Mouse (Mus musculus) limb, embryonic 13.5 days (tissue): ENCODE data around the gene Olfr1441. TPM values are rescaled to one million over a fixed set of nuclear protein-coding genes. Genes with fewer than 3 reads are reported as not detected.
A peak's percentile ranks its signal among the peaks of the same experiment; 100 is the strongest.

Source experiments
- ATAC-seq: fragments of 200-750 bp; cut with Nextera tagmentation; 2 replicates; pipeline ENCODE4 v1.8.0; 2017; ENCODE audit warnings: low read depth, moderate number of reproducible peaks, moderate TSS enrichment; ENCODE audit not compliant: low FRiP score
- H3K27ac ChIP-seq: fragments of 300-500 bp; sonication (generic); 2 replicates; pipeline ENCODE4 v1.5.1; 2015; ENCODE audit warnings: inconsistent platforms, mild to moderate bottlenecking, moderate library complexity
- H3K27me3 ChIP-seq: fragments of 300-500 bp; sonication (generic); 2 replicates; pipeline ENCODE4 v1.6.1; 2015; ENCODE audit warnings: mild to moderate bottlenecking, inconsistent platforms
- H3K36me3 ChIP-seq: fragments of 300-500 bp; sonication (generic); 2 replicates; pipeline ENCODE4 v1.6.1; 2015; ENCODE audit warnings: inconsistent platforms, mild to moderate bottlenecking, moderate library complexity
- H3K4me1 ChIP-seq: fragments of 300-500 bp; sonication (generic); 2 replicates; pipeline ENCODE4 v1.6.1; 2015; ENCODE audit warnings: inconsistent platforms
- H3K4me2 ChIP-seq: fragments of 300-500 bp; sonication (generic); replicated peaks from 2 replicates; pipeline ENCODE4 v1.6.1; 2015; ENCODE audit warnings: inconsistent platforms, mild to moderate bottlenecking, moderate library complexity
- H3K4me3 ChIP-seq: fragments of 300-500 bp; sonication (generic); 2 replicates; pipeline ENCODE4 v1.5.1; 2015; ENCODE audit warnings: moderate library complexity, mild to moderate bottlenecking, inconsistent platforms
- H3K9ac ChIP-seq: fragments of 300-500 bp; sonication (generic); 2 replicates; pipeline ENCODE4 v1.6.1; 2015; ENCODE audit warnings: mild to moderate bottlenecking, inconsistent platforms
- H3K9me3 ChIP-seq: fragments of 300-500 bp; sonication (generic); 2 replicates; pipeline ENCODE4 v1.6.1; 2016; ENCODE audit warnings: inconsistent platforms
- WGBS: fragments of 180-500 bp; shearing (Covaris S2); methylation state at CpG from one replicate; pipeline ENCODE4 v1.1.7; 2015; 5-methylcytosine and 5-hydroxymethylcytosine counted together
- polyA plus RNA-seq: library from polyadenylated mRNA; unstranded; fragments of >200 nt; fragmentation: Nextera tagmentation; extraction: Ambion mirVana; gene quantifications from 2 replicates; pipeline ENCODE4 v1.2.1, GENCODE M21; 2015

Gene Olfr1441
- polyA plus RNA-seq, 1 experiment from 2014 or later: not detected

DNA sequence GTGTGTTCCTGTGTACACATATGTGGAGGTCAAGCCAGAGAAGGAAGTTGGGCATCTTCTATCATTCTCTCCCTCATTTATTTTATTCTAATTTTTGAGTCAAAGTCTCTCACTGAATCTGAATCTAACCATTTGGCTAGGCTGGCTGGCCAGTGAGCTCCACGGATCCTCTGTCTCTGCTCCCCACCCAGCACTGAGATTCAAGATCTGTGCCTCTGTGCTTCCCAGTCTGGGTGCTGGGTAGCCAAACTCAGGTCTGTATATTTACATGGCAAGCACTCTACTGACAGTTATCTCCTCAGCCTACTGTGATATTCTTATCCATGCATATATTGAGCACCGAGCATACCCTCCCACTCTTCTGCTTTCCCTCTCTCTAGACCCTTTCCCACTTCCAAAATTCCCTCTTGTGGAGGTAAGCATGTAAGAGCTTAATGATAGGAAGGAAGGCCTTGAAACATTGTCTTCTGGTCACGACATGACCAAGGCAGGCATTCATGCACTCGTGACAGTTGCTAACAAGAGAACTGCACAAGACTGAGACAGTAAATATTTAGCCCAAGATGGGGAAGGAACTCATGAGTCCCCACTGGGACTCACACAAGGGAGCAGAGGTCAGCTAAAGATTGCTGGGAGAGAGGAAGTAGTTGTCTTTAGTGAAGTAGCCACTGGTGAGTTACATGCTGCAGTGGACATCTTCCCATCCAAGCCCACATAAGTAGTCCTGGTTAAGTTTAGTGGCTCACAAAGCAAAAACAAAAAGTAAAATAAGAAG, 18.7 kb downstream of the Olfr1441 start:
- Histone ChIP-seq H3K27me3 (no peaks in the 10 kb centered on the region), H3K9ac (no peak overlapping the region), H3K9me3 (no peaks in the 10 kb centered on the region), H3K4me3 (no peak overlapping the region), H3K36me3 (no peaks in the 10 kb centered on the region), H3K4me2 (no peak overlapping the region), H3K27ac (no peak overlapping the region), H3K4me1 (no peaks in the 10 kb centered on the region)
- ATAC-seq: no peak
- 84% methylated on average over 4 of the region's 4 CpGs for whole genome bisulfite sequencing

DNA sequence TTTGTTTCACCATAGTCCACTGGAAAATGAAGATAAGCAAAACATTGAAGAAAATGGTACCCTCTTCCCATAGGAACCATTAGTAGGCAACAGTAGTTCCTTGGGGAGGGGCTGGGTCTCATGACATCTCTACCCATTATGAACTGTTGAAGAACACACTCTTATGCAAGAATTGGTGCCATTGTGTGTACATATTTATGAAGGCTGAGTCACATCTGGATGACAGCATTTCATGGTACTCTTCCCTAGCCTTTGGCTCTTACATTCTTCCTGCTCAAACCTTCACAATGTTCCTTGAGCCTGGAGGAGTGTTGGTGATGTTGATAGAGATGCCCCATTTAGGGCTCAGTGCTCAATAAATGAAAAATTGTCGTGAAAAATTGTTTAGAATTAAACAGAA, 22.3 kb downstream of the Olfr1441 start:
- no peak overlapping the region for H3K4me2 ChIP-seq
- no peaks in the 10 kb centered on the region for H3K9me3 ChIP-seq
- H3K27ac ChIP-seq: no peak overlapping the region
- no peaks in the 10 kb centered on the region for H3K27me3 ChIP-seq
- no peak overlapping the region for H3K9ac ChIP-seq
- ATAC-seq: no peak
- H3K4me1 ChIP-seq: no peaks in the 10 kb centered on the region
- no peaks in the 10 kb centered on the region for H3K36me3 ChIP-seq
- WGBS: 43% methylated on average over 1 of the region's 1 CpGs
- H3K4me3 ChIP-seq: no peak overlapping the region

DNA sequence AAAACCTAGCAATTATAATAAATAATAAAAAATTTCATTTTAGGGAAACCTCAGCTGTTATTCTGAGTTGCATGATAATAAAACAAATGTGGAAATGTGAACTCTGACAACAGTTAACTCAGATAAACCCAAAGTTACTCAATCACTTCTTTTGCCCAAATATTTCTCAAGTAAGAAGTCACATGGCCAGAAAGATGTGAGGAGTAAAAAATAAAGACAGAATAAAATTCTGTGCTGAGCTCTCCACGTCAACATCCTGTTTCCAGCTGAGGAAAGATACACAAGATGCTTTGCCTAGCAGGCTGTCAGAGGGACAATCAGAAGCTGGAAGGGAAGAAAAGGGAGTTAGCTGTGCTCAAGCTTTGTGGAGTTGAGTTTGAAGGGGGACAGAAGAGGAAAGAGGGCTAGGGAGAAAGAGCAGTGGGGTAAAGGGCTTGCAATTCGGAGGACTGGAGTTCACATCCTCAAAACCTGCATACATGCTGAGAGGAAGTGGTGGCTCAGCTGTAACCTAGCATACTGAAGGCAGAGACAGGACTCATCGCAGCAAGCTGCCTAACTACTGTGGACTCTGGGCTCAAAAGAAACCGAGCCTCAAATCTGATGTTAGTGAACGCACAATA, 23.0 kb downstream of the Olfr1441 start:
- no peaks in the 10 kb centered on the region for H3K4me1 ChIP-seq
- no peak overlapping the region for H3K9ac ChIP-seq
- no peak for ATAC-seq
- H3K9me3 ChIP-seq: no peaks in the 10 kb centered on the region
- H3K27me3 ChIP-seq: no peaks in the 10 kb centered on the region
- WGBS: 75% methylated on average over 5 of the region's 5 CpGs
- no peak overlapping the region for H3K4me2 ChIP-seq
- H3K27ac ChIP-seq: no peak overlapping the region
- no peak overlapping the region for H3K4me3 ChIP-seq
- H3K36me3 ChIP-seq: no peaks in the 10 kb centered on the region

DNA sequence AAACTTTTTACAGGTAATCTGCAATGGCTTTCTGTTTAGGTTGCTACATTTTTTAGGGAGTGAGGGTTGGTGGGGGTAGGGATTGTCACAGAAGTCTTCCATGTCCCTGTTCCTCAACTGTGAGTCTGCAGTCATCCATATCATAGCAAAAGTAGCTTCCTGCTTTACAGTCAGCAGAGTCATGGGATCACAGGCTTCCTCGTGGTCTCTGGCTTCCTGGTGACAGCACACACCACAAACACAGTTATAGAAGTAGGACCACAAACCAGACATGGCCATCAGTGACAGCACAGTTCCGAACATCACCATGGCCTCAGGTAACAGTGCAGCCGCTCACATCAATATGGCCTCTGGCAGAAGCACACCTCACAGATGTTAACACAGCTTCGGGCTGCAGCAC, 25.3 kb downstream of the Olfr1441 start:
- Histone ChIP-seq H3K4me3 (no peak overlapping the region), H3K4me1 (no peaks in the 10 kb centered on the region), H3K9me3 (no peaks in the 10 kb centered on the region), H3K27ac (no peak overlapping the region), H3K36me3 (no peaks in the 10 kb centered on the region), H3K27me3 (no peaks in the 10 kb centered on the region), H3K9ac (no peak overlapping the region), H3K4me2 (no peak overlapping the region)
- no peak for ATAC-seq
- WGBS: 74% methylated on average over 4 of the region's 4 CpGs

DNA sequence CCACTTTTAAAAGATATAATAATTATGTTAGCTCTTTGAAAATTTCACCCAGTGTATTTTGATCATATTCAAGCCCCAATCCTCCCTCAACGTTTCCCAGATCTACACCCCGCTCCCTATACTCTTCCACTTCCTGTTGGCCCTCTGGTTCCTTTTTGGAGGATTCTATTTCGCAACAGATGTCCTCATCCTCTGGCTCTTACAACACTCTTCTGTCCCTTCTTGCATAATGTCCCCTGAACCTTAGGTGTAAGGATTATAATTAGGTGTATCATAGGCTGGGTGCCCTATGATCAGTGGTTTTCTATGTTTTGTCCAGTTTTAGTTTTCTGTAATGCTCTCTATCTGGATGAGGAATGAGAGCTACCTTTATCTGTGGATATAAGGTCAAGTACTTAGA, 27.8 kb downstream of the Olfr1441 start:
- Histone ChIP-seq H3K9ac (no peak overlapping the region), H3K27me3 (no peaks in the 10 kb centered on the region), H3K4me1 (no peaks in the 10 kb centered on the region), H3K4me3 (no peak overlapping the region), H3K36me3 (no peaks in the 10 kb centered on the region), H3K4me2 (no peak overlapping the region), H3K27ac (no peak overlapping the region), H3K9me3 (no peaks in the 10 kb centered on the region)
- WGBS: 78% methylated on average over 3 of the region's 3 CpGs
- no peak for ATAC-seq

DNA sequence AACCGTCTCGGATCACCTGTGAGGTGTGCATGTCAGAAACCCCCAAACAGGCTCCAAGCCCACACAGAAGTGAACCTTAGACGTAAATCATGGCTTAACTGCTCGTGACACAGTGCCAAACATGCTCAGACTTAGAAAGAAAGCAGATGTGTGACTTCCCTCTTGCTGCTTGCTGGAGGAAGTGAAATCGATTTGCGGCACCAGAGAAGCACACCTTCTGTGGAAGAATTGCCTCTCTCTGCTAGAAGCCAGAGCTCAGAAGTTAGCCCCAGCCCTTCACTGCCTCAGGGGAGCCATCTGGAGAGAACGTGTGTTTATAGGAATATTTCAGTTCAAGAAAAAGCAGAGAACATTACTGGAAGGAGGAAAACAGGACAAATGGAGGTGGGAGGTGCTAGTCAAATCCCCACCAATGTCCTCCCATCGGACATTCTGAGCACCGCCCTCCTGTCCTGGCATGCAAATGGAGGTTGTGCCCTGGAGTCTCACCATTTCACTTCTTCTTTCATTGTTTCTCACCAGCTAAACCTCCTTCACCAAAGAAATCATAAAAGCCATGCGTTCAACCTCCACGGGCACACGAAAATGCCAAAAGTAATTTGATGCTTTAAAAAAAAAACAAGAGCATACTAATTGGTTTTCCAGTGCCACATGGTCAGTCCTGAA, 40.3 kb downstream of the Olfr1441 start:
- 0 out of 2 replicates have a peak overlapping the region, but pooled peaks have one; percentile 25 for H3K9ac ChIP-seq
- no peaks in the 10 kb centered on the region for H3K9me3 ChIP-seq
- H3K4me3 ChIP-seq: peak overlapping the region; percentile 28
- H3K27me3 ChIP-seq: no peaks in the 10 kb centered on the region
- H3K4me1 ChIP-seq: peaks cover 7% of the 10 kb centered on the region; the same call in 1 of the 2 replicates
- H3K36me3 ChIP-seq: no peaks in the 10 kb centered on the region
- peak overlapping the region; percentile 44 for H3K27ac ChIP-seq
- 23% methylated on average over 12 of the region's 12 CpGs for WGBS
- peak; percentile 81 for ATAC-seq
- peak overlapping the region; percentile 57 for H3K4me2 ChIP-seq

DNA sequence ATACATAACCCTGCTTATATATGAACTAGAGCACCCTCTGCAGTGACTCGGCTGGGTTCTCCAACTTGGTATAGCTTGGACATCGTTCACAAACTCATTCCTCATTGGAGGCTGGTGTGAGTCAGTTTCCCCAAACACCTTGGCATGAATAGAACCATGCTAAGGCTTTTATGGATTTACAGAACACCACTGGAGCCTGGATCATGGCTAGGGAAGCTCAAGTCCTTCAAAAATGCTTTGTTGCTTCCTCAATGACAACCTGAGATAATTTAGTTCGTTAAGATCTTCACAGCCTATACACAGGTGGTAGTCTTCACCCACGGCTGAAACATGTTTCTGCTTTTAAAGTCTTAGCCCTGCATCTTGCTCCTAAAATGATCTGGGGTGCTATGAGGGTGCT, 42.3 kb downstream of the Olfr1441 start:
- Histone ChIP-seq H3K9ac (no peak overlapping the region), H3K9me3 (no peaks in the 10 kb centered on the region), H3K4me1 (peaks cover 14% of the 10 kb centered on the region; the same call in 1 of the 2 replicates), H3K27me3 (no peaks in the 10 kb centered on the region), H3K4me3 (no peak overlapping the region), H3K36me3 (no peaks in the 10 kb centered on the region), H3K4me2 (no peak overlapping the region), H3K27ac (no peak overlapping the region)
- WGBS: 72% methylated on average over 4 of the region's 4 CpGs
- no peak for ATAC-seq

DNA sequence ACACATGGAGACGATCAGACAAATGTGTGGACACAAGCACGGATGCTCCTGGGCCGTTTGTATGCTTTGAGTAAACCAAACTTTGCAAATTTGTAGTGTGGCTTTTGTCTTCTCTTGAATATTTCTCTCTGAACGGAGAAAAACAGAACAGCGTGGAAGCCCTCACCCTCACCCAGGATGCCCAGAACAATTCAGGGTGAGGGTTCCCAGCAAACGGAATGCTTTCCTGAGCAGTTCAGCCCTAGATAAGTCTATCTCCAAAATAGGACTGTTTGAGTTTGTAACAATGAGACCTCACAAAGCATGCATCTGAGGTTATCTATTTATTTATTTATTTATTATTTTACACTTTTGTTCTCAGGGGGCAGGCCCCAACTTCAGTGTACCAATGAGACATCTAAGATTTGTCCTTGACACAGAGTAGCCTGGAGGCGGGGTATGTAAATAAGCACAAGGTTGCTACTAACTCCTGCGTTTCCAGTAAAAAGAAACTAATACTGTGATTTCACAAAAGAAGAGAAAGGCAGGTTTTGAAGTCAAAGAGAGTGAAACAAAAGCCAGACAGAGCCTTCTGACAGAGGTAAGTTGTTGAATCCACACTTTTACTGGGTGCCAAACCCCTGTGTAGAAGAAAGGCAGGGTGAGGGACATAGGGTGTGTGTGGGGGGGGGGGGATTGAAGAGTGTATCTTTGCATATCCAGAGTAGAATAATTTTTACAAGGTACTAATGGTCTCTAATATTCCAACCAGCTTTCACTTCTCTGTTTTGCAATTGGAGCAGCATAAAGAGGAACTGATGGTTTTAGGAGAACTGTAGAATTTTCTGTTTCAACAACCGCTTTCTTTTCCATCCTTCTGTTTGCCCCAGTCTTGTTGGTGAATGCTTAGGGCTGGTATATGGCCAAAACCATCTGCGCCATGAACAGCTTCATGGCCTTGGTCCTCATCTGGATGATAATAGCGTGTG, 43.3 kb downstream of the Olfr1441 start, which contains the start of gene Mpeg1:
Mpeg1 (plus strand) TSS at position 498 of the 968 bp plus-strand sequence.
- Histone ChIP-seq H3K9ac (no peak within 1 kb of the TSS), H3K27me3 (no peaks in the 10 kb centered on the region), H3K9me3 (no peaks in the 10 kb centered on the region), H3K36me3 (no peaks in the 10 kb centered on the region), H3K27ac (no peak within 1 kb of the TSS), H3K4me2 (no peak within 1 kb of the TSS), H3K4me1 (peaks cover 14% of the 10 kb centered on the region; the same call in 1 of the 2 replicates), H3K4me3 (no peak within 1 kb of the TSS)
- ATAC-seq: no peak
- WGBS: 83% methylated on average over 11 of the region's 11 CpGs

DNA sequence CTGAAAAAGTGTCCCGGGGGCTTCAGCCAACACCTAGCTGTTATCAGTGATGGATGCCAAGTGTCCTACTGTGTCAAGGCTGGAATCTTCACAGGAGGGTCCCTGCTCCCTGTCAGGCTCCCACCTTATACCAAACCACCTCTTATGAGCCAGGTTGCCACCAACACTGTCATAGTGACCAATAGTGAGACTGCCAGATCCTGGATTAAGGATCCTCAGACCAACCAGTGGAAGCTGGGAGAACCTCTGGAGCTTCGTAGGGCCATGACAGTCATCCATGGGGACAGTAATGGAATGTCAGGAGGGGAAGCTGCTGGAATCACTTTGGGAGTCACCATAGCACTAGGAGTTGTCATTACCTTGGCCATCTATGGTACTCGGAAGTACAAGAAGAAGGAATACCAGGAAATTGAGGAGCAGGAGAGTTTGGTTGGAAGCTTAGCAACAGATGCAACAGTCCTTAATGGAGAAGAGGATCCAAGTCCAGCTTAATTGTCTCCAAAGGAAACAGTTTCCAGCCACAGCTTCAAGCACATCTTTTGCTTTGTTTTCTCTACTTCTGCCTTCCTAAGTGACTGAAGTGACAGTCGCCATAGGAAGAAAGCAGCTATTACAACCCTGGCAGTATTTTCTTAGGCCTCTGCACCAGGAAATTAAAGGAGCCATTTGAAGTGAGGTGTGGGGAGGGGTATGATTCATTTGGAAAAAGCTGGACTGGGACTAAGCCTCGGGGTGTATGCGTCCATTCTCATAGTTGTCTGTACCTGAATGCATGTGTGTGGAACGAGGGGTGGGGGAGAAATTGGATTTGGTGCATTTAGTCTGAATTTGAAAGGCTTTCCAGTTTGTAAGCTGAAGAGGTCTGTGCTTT, 45.9 kb downstream of the Olfr1441 start:
- 75% methylated on average over 7 of the region's 7 CpGs for WGBS
- ATAC-seq: no peak
- H3K27me3 ChIP-seq: no peaks in the 10 kb centered on the region
- peaks cover 7% of the 10 kb centered on the region; the same call in 1 of the 2 replicates for H3K4me1 ChIP-seq
- H3K4me2 ChIP-seq: no peak overlapping the region
- no peak overlapping the region for H3K4me3 ChIP-seq
- no peak overlapping the region for H3K9ac ChIP-seq
- no peak overlapping the region for H3K27ac ChIP-seq
- no peaks in the 10 kb centered on the region for H3K9me3 ChIP-seq
- no peaks in the 10 kb centered on the region for H3K36me3 ChIP-seq

DNA sequence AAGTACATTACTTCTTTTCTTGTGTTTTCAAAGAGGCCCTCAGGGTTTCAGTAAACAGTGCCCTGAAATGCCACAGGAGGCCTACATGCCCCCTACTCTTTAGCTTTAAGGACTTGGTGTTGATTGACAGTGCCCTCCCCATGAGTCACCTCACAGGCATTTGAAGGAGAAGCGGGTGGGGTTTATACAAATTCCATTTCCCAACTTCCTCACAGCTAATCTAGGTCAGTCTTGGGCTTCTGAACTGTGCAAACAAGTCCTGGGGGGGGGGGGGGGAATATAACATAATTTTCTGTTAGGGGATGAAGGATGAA, 46.4 kb downstream of the Olfr1441 start:
- Histone ChIP-seq H3K4me2 (no peak overlapping the region), H3K27ac (no peak overlapping the region), H3K9ac (no peak overlapping the region), H3K4me3 (no peak overlapping the region), H3K36me3 (no peaks in the 10 kb centered on the region), H3K9me3 (no peaks in the 10 kb centered on the region), H3K4me1 (peaks cover 7% of the 10 kb centered on the region; the same call in 1 of the 2 replicates), H3K27me3 (no peaks in the 10 kb centered on the region)
- ATAC-seq: no peak
- 48% methylated on average over 1 of the region's 1 CpGs for WGBS

DNA sequence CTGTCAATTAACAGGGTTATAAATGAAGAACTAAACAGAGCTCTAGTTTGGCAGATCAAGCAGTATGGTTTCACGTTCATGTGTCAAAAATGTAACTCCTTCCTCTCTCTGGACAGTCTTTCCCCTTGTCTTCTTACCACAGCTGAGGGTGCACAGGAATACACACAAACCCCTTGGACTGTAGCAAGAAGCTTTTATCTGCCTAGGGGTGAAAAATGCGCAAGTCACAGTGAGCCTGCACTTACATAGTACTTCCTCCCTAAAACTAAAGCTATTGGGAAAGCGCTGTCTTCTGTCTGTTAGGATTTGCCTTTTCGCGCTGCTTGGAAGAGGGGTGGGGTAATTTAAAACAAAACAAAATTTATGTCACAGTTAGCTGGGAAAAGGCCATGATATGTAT, 46.9 kb downstream of the Olfr1441 start:
- Histone ChIP-seq H3K4me2 (no peak overlapping the region), H3K9me3 (no peaks in the 10 kb centered on the region), H3K4me3 (no peak overlapping the region), H3K36me3 (no peaks in the 10 kb centered on the region), H3K27ac (no peak overlapping the region), H3K27me3 (no peaks in the 10 kb centered on the region), H3K9ac (no peak overlapping the region), H3K4me1 (peaks cover 7% of the 10 kb centered on the region; the same call in 1 of the 2 replicates)
- 76% methylated on average over 5 of the region's 5 CpGs for WGBS
- no peak for ATAC-seq
